Mouse (Mus musculus): ENCODE data around the gene Nr6a1. TPM values are rescaled to one million over a fixed set of nuclear protein-coding genes. Genes with fewer than 3 reads are reported as not detected.

Nr6a1 gene
- 0.88 and 1.7 TPM in 2 replicates for polyA plus RNA-seq (2012; ENCODE audit: insufficient read depth, insufficient read length, missing spikeins)

DNA sequence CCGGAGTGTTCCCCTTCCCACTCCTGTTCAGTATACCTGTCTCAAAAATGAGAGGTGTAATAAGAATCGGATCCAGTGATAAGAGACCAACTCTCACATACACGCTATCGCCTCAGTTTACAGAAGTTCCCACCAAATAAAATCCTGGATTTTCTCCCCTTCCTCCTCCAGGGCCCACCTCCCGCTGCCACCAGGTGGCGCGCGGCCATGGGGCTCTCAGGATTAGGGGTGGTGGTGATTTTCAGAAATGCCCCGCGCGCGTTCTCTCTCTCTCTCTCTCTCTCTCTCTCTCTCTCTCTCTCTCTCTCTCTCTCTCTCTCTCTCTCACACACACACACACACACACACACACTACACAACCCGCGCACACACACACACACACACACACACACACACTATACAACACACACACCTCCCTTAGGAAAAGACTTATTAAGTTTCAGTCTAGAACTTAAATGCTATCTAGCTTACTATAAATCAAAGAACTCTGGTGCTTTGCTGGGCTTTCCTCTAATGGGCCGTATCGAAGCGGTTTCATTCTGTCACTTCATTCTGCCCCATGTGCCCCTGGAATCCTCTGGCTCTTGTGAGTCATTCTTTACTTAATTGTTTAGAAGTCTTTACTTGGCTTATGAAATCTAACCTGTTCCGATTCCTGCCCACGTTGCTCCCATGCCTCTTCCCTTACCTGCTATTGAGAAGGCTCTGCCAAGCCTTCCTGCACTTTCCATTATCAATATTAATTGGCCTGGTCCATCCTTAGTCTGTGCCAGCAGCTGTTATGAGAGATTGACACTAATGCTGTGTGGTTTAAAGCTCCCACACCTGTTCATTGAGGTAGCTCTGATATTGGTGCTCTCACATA is at the start of gene Nr6a1:
Gene Nr6a1 (minus strand): TSS at position 574 of the 865 bp plus-strand sequence.
- H3K4me1 ChIP-seq (ENCODE audit: control insufficient read depth, insufficient read depth, insufficient read length, low read length), result no peaks in the 10 kb centered on the region
- peak within 1 kb of the TSS; percentile 62 for H3K4me3 ChIP-seq (ENCODE audit: insufficient read depth, low read depth, low read length)
- no peak within 1 kb of the TSS for H3K27ac ChIP-seq (replicated peaks; ENCODE audit: low read depth, low read length)

DNA sequence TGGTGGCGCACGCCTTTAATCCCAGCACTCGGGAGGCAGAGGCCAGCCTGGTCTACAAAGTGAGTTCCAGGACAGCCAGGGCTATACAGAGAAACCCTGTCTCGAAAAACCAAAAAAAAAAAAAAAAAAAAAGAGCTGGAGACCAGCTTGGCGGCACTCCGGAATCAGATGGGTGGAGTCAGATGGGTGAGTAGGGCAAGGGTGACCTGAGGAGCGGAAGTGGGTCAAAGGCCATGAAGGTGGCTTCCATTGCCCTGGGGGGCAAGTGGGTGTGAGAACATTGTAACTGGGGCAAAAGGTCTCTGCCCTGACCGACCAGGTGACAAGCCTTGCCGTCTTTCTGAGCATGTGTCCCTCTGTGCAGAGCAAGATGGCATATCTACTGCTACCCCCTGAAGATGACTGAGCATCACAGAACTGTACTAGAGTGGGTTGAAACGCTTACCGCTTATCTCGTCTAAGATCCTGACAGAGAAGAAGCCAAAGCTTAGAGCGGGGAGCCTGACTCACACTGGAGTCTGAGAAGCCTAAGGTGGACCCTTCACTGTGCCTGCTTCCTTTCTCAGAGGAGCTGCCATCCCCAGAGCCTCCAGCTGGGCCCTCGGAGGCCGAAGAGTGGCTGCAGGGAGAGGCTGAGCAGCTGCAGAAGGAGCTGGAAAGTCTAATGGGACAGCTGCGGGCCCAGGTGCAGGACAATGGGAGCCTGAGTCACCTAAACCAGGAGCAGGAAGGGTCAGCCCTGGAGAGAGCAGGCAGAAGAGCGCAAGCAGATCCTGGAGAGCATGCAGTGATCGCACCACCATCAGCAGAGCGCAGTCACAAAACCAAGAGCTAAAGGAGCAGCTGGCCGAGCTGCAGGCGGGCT is 48.7 kb upstream of the Nr6a1 start:
- Histone ChIP-seq H3K27ac (replicated peaks; ENCODE audit: low read depth, low read length) (no peak overlapping the region; the same call in 1 of the 2 replicates), H3K4me3 (ENCODE audit: insufficient read depth, low read depth, low read length) (no peak overlapping the region), H3K4me1 (ENCODE audit: control insufficient read depth, insufficient read depth, insufficient read length, low read length) (peaks cover 19% of the 10 kb centered on the region)

DNA sequence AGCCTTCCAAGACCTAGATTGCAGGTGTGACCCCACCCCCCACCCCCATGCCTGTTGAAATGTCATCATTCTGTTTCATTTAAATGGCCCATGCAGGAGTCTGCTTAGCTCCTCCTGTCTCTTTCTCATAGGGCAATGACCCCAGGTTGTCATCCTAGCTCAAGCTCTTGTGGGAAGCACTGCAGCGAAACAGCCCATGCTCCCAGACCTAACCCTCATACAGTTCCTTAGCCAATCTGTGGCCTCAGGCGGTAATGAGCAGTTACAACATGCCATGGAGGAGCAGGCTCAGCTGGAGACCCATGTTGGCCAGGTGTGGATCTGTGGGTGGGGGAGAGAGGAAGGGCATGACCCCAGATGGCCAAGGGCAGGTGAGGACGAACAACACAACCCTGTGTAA is 47.7 kb upstream of the Nr6a1 start:
- peaks cover 19% of the 10 kb centered on the region for H3K4me1 ChIP-seq (ENCODE audit: control insufficient read depth, insufficient read depth, insufficient read length, low read length)
- no peak overlapping the region for H3K27ac ChIP-seq (replicated peaks; ENCODE audit: low read depth, low read length)
- H3K4me3 ChIP-seq (ENCODE audit: insufficient read depth, low read depth, low read length), result no peak overlapping the region

DNA sequence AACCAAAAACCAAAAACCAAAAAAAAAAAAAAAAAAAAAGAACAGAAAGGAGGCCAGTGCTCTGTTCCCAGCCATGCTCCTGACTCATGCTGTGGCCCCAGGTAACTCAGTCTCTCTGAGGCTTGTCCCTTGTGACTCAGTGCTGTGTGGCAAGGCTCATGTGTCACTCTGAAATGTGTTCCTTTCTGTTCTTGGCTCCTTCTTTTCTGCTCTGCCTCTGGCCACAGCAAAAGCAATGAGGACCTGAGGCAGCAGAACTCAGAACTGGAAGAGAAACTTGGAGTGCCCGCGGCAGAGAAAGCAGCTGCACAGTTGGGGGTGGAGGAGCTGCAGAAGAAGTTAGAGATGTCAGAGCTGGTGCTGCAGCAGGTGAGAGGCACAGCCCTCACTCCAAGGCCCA is 46.7 kb upstream of the Nr6a1 start:
- peaks cover 19% of the 10 kb centered on the region for H3K4me1 ChIP-seq (ENCODE audit: control insufficient read depth, insufficient read depth, insufficient read length, low read length)
- no peak overlapping the region for H3K27ac ChIP-seq (replicated peaks; ENCODE audit: low read depth, low read length)
- H3K4me3 ChIP-seq (ENCODE audit: insufficient read depth, low read depth, low read length), result no peak overlapping the region

DNA sequence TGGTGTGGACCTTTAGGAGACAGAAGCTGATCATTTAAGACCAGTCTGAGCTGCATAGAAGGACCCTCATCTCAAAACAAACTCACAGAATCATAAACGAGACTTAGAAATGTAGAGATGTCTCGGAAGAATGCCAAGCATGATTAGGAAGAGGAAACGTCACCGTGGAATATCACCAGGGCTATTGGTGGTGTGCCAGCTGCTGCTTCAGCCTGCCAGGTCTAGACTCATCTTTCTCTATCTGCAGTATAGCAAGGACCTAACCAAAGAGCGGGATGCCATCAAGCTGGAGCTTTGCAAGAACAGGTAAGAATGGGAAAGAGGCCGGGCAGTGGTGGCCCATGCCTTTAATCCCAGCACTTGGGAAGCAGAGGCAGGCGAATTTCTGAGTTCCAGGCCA is 46.2 kb upstream of the Nr6a1 start:
- peaks cover 19% of the 10 kb centered on the region for H3K4me1 ChIP-seq (ENCODE audit: control insufficient read depth, insufficient read depth, insufficient read length, low read length)
- H3K27ac ChIP-seq (replicated peaks; ENCODE audit: low read depth, low read length), result 0 out of 2 replicates have a peak overlapping the region, but pooled peaks have one; percentile 7
- H3K4me3 ChIP-seq (ENCODE audit: insufficient read depth, low read depth, low read length), result no peak overlapping the region

DNA sequence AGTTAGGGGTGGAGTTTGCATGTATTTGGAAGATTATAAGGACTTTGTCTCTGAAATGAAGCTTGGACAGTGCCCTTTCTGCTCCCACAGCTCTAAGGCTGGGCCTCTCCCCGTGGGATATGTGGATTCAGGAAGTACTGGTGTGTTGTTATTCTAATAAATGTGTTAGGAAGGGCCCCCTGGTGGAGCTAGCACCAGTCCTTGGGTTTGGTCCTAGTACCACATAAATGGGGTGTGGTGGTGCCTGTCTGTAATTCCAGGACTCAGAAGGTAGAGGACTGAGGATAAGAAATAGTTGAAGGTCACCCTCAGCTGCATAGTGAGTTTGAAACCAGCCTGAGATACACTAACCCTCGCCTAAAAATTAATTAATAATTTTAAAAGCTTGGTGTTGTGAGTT is 45.7 kb upstream of the Nr6a1 start:
- peaks cover 19% of the 10 kb centered on the region for H3K4me1 ChIP-seq (ENCODE audit: control insufficient read depth, insufficient read depth, insufficient read length, low read length)
- H3K27ac ChIP-seq (replicated peaks; ENCODE audit: low read depth, low read length), result peak overlapping the region; percentile 64
- no peak overlapping the region for H3K4me3 ChIP-seq (ENCODE audit: insufficient read depth, low read depth, low read length)

DNA sequence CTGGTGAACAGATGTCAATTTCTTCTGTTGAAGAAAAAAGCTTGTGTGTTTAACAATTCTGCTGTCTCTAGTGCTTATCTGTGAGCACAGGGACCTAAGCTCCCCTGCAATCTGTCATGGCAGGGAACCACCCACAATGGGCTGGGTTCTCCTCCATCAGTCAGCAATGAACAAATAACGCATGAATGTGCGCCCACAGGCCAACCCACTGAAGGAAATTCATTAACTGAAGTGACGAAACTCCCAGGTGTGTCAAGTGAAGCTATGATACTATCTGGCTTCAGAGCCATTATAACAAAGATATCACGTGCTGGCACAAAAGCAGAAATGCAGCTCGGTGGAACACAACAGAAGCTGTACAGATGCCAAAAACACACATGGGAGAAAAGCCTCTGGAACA is 42.6 kb upstream of the Nr6a1 start:
- no peak overlapping the region for H3K27ac ChIP-seq (replicated peaks; ENCODE audit: low read depth, low read length)

DNA sequence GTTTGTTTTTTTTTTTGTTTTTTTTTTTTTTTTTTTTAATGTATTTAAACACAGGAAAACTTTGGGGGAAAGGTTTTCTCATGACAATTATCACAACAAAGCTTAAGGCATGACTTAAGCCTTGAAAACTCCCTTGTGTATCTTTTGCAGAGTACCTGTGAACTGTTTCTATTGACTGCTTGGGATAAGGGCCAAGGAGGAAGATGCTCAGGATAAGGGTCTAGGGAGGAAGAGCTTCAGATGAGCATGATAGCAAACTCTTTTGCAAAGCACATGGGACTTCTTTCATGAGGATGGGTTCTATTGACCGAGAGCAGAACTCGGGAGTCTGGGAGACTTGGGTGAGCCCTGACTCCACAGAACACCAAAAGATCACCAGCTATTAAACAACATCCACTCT is 42.2 kb upstream of the Nr6a1 start:
- Histone ChIP-seq H3K27ac (replicated peaks; ENCODE audit: low read depth, low read length) (no peak overlapping the region), H3K4me1 (ENCODE audit: control insufficient read depth, insufficient read depth, insufficient read length, low read length) (peaks cover 2% of the 10 kb centered on the region), H3K4me3 (ENCODE audit: insufficient read depth, low read depth, low read length) (no peak overlapping the region)

More for the DNA sequence above, 42.6 kb upstream of the Nr6a1 start:
- no peak overlapping the region for H3K4me3 ChIP-seq (ENCODE audit: insufficient read depth, low read depth, low read length)
- H3K4me1 ChIP-seq (ENCODE audit: control insufficient read depth, insufficient read depth, insufficient read length, low read length), result peaks cover 3% of the 10 kb centered on the region

DNA sequence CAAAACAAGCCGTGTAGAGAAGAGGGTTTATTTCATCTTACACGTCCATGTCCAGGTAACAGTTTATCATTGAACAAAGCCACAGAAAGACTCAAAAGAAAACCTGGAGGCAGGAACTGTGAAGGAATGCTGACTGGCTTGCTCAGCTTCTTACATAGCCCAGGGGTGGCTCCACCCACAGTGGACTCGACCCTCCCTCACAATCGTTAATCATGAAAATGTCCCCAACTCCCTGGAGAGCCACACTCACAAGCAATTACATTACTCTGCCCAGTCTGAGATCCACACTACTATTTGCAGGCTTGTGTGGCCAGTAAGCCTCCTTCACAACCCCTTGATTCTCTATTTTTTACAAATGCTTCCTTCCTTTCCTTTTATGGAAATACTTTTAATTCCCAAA is 36.7 kb upstream of the Nr6a1 start:
- H3K27ac ChIP-seq (replicated peaks; ENCODE audit: low read depth, low read length), result no peak overlapping the region
- H3K4me3 ChIP-seq (ENCODE audit: insufficient read depth, low read depth, low read length), result no peak overlapping the region
- H3K4me1 ChIP-seq (ENCODE audit: control insufficient read depth, insufficient read depth, insufficient read length, low read length), result no peaks in the 10 kb centered on the region

DNA sequence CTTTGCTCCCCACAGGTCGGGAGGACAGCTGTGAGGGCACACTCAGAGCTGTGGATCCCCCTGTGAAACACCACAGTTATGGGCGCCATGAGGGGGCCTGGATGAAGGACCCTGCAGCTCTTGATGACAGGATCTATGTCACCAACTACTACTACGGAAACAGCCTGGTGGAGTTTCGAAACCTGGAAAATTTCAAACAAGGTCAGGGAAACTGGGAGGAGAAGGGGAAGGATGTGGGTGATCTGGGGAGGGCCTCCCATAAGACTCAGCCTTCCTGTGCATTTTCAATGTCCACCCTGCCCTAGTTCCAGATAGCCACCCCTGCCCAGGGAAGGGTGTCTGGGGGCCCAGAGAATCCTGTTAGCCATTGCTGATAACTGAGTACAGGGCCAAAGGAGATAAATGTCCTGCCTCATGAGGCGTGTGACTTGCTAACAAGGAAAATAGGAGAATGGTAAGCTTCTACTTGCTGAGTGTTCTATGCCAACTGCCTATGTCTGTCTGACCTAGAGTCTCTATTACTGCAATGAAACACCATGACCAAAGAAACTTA is 30.3 kb upstream of the Nr6a1 start:
- H3K27ac ChIP-seq (replicated peaks; ENCODE audit: low read depth, low read length), result no peak overlapping the region
- peaks cover 2% of the 10 kb centered on the region; the same call in 1 of the 2 replicates for H3K4me1 ChIP-seq (ENCODE audit: control insufficient read depth, insufficient read depth, insufficient read length, low read length)
- no peak overlapping the region for H3K4me3 ChIP-seq (ENCODE audit: insufficient read depth, low read depth, low read length)

DNA sequence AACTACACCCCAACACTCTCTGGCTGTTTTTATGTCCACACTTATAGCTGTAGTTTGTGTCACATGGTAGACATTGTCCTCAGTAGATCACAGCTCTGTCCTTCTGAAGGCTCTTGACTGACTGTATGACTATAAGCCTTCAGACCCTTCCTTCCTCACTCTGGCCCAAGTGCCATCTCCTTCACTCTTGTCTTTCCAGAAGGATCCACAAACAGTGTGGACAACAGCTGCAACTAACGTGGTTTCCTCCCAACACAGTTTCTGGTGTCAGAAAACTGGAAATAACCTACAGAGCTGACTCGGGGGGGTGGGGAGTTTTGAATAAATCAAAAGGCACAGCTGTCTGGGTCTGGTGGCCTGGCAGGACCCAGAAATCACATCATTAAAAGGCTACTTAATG is 28.6 kb upstream of the Nr6a1 start:
- H3K27ac ChIP-seq (replicated peaks; ENCODE audit: low read depth, low read length), result no peak overlapping the region
- no peak overlapping the region for H3K4me3 ChIP-seq (ENCODE audit: insufficient read depth, low read depth, low read length)
- peaks cover 7% of the 10 kb centered on the region for H3K4me1 ChIP-seq (ENCODE audit: control insufficient read depth, insufficient read depth, insufficient read length, low read length)

DNA sequence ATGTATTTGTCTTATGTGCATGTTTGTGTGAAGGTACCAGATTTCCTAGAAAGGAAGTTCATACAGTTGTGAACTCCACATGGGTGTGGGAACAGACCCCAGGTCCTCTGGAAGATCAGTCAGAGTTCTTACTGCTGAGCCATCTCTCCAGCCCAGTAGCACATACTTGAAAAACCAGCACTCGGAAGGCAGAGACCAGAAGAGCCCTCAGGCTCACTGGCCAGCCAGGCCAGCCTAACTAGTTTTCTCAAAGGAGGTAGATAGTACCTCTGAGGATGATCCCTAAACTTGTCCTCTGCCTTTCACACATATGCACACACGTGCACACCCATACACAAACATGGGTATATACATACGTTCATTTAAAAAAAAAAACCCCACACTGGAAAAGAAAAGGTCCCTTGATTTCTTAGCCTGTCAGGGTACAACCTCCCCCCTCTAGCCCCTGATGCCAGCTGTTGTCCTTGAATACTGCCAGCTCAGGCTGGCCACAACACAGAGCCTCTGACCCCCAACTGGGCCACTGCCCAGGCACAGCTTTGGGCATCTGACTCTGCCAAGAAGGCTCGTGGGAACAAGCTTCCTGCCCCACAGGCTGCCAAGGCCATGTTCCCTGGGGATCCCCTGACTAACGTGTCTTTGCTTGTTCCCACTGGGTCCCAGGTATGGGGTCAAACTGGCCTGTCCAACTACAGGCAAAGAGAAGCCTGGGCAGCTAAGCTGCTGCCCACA is 25.8 kb upstream of the Nr6a1 start:
- Histone ChIP-seq H3K4me1 (ENCODE audit: control insufficient read depth, insufficient read depth, insufficient read length, low read length) (peaks cover 19% of the 10 kb centered on the region), H3K4me3 (ENCODE audit: insufficient read depth, low read depth, low read length) (no peak overlapping the region), H3K27ac (replicated peaks; ENCODE audit: low read depth, low read length) (peak overlapping the region; percentile 78)

DNA sequence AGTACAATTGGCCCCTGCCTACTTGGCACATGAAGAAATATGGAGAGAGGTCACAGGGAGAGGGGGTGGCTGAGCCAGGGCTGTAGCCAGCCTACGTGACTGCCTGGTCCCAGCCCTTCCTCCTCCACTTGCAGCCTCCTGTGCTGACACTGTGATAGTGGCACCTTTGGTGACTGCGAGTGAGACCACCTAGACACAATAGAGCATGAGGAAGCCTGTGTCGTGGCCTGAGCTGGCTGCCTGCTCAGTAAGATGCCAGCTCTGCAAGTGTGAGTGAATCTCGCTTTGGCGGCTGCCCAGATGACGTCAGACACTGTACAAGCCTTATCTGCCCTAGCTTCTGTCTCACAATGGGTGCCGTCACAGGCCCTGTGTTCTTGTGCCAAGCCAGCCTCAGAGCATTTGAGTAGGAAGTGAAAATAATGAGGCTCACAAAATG is 22.8 kb upstream of the Nr6a1 start:
- 0 out of 2 replicates have a peak overlapping the region, but pooled peaks have one; percentile 19 for H3K4me3 ChIP-seq (ENCODE audit: insufficient read depth, low read depth, low read length)
- H3K4me1 ChIP-seq (ENCODE audit: control insufficient read depth, insufficient read depth, insufficient read length, low read length), result peaks cover 25% of the 10 kb centered on the region
- H3K27ac ChIP-seq (replicated peaks; ENCODE audit: low read depth, low read length), result peak overlapping the region; percentile 93

DNA sequence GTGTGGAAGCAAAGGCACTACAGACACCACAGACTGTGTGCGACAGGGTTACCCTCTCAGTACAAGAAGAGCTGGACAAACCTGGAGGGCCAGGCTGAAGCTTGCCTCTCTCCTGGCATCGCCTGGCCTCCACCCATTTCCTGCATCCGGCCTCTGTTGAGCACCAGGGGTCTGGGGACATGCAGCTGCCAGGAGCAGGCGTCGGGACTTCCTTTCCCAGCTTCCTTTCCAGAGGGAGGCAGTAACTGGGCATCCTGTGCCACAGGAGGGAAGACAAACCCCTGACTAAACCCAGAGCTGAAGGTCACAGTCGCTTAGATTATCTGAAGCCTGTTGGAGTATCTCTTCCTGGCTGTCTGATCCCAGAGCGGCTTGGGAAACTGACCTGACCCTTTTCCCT is 20.1 kb upstream of the Nr6a1 start:
- Histone ChIP-seq H3K27ac (replicated peaks; ENCODE audit: low read depth, low read length) (no peak overlapping the region), H3K4me1 (ENCODE audit: control insufficient read depth, insufficient read depth, insufficient read length, low read length) (peaks cover 34% of the 10 kb centered on the region)

More for the DNA sequence above, 20.1 kb upstream of the Nr6a1 start:
- no peak overlapping the region for H3K4me3 ChIP-seq (ENCODE audit: insufficient read depth, low read depth, low read length)

All from brown adipose tissue, adult 24 weeks (tissue).